Mouse (Mus musculus) CD4-positive helper T cell, adult 2 months (primary cell): ENCODE data around the gene Ralgds.
"Not testable (repeated sequence)": the region's sequence is repeated elsewhere in the genome, so short reads cannot be mapped to it uniquely, and the experiment has no call there.

Experiments
- DNase-seq: peaks from one replicate; pipeline ENCODE4 v3.0.0-alpha.2; 2012; ENCODE audit warnings: low read depth, missing footprints, low spot score

Gene Ralgds

GRCm38 (mm10) chr2:28512798-28513401, at the start of gene Ralgds:
TSS of gene Ralgds (plus strand) at chr2:28513125.
- DNase-seq, result peak; percentile 82

DNA sequence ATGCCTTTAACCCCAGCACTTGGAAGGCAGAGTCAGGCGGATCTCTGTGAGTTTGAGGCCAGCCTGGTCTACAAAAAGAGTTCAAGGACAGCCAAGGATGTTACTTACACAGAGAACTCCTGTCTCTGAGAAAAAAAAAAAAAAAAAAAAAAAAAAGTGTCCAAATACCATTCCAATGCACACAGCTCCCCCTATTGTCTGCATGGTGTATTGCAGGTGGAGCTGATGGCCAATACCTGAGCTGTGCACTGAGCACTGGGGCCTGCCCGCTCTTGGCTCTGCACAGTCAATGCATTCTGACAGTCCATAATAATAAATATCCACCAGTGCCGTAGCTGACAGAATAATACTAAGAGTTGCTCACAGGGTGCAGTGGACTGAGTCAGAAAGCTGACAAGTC, 49.0 kb upstream of the Ralgds start:
- peak; percentile 75 for DNase-seq

- no peak for DNase-seq
These were observed 48.0 kb upstream of the Ralgds start for GRCm38 (mm10) chr2:28464919-28465318.

- DNase-seq, result peak; percentile 75
These were observed 46.9 kb upstream of the Ralgds start, which contains the start of gene 1700007K13Rik for GRCm38 (mm10) chr2:28465836-28466518. TSS of gene 1700007K13Rik (minus strand) at chr2:28466332.

GRCm38 (mm10) chr2:28467860-28468485, 45.0 kb upstream of the Ralgds start, which contains the start of gene Mrps2:
TSS of gene Mrps2 (plus strand) at chr2:28468066.
- DNase-seq, result peak; percentile 86

DNA sequence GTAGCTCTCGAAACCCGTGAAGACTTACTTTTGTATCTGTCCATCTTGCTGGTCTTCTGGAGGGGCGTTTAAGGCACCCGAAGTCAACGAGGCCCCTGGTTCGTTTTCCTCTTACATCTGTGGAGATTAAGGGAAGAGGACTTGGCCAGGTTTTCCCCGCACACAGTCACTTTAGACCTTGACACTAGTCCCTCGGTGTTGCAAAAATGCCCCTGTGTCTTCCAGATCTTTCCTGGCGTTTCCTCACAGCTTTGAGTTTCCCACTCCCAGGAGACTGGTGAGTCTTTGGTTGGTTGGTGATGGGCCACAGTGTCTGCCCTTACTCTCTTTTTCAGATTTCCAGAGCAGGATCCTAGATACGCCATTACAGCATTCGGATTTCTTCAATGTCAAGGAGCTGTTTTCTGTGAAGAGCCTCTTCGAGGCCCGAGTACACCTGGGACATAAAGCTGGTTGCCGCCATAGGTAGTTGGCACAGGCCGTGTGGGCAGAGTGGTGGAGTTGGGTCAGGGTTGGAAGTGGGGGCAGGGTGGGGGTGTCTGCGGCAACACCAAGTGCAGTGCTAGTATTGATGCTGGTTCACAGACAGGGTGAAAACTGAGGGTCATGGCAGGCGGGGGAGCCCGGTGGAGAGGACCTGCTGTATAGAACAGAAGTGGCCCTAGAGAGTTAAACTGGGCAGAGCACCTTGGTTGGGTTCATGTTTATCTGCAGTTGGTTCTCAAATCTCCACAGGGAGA, 44.3 kb upstream of the Ralgds start:
- no peak for DNase-seq

DNA sequence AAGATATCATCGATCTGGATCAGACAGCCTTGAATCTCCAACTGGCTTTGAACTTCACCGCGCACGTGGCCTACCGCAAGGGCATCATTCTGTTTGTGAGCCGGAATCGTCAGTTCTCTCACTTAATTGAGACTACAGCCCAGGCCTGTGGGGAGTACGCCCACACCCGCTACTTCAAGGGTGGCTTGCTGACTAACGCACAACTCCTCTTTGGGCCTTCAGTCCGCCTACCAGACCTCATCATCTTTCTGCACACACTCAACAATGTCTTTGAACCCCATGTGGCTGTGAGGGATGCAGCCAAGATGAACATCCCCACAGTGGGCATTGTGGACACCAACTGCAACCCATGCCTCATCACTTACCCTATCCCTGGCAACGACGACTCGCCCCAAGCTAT, 43.5 kb upstream of the Ralgds start:
- DNase-seq, result no peak

DNA sequence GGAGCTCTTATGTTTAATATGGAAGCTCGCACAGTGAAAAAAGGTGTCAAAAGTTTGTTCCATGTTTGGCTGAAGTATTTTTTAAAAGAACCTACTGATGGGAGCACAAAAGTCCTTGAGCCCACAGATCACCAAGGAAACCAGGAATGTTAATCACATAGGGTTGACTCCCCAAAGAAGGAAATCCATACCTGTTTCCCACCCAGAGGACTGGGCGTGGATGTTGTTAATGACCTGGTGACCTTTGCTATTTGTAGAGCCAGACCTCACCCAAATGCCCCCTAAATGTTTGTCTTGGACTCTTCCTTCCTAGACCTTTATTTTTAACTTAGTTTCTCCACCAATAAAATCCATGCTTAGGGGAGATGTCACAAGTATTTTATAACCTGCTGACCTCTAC, 42.3 kb upstream of the Ralgds start:
- no peak for DNase-seq

- DNase-seq, result not testable (repeated sequence)
These were observed 40.9 kb upstream of the Ralgds start for GRCm38 (mm10) chr2:28472011-28472410.

DNA sequence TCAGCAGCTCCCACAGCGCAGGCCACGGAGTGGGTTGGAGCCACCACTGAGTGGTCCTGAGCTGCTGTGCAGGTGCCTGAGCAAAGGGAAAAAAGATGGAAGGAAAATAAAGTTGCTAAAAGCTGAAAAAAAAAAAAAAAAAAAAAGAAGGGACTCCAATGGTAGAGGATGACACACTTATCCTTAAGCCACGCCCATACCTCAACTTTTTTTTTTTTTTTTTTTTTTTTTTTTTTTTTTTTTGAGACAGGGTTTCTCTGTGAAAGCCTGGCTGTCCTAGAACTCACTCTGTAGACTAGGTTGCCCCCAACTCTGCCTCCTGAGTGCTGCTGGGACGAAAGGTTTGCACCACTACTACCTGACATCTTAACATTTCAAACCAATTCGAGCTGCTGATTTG, 34.9 kb upstream of the Ralgds start:
- not testable (repeated sequence) for DNase-seq

DNA sequence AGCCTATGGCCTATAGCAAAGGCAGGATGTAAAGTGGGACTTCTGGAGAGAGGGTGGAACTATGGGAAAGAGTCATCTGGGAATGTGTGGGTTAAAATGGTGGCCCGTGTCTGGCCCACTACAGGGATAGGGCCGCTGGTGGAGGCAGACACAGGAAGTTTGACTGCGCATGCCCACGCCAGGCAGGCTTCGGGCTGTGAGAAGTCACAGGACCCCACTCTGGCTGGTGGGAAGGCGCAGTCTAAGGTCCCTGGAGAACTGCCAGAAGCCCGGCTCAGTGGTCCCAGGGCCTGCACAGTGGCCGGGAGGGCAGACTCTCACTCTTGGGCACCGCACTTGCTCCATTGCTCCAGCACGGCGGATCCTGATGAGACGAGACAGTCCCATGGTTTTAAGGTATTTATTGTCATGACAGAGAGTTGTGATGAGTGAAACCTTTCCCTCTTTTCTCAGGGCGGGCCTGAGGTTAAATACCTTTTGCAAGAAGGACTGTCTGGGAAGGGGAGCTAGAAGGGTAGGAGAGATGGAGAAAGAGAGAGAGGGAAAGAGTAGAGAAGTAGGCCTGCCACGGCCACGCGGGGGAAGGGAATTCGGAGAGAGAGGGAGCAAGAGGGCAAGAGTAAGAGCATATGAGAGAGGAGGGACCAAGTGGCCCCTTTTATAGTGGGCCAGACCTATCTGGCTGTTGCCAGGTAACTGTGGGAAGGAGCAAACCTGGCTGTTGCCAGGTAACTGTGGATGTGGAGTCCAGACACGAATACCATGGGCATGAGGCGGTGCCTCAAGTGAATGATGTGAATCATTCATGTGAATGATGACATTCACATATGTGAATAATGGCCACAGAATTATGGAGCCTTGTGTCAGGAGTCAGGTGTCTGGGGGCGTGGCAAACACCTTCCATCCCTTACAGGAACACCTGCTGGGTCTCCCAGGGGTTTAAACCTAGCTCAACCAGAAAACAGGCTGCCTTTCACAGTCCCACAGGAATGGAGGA, 33.4 kb upstream of the Ralgds start:
- DNase-seq, result no peak

DNA sequence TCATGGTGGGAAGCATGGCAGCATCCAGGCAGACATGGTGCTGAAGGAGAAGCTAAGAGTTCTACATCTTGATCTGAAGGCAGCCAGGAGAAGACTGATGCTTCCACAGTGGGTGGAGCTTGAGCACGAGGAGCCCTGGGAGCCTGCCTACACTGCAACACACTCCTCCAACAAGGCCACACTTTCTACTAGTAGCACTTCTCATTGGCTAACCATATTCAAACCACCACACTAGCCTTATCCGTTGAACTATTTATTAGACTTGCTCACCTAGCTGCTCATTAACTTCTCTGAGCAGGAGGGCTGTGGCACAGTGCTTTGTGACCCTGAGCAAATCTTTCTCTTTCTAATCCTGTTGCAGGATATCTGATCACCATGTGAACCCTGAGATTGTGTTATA, 29.1 kb upstream of the Ralgds start:
- no peak for DNase-seq

GRCm38 (mm10) chr2:28494521-28494920, 18.4 kb upstream of the Ralgds start:
- no peak for DNase-seq

GRCm38 (mm10) chr2:28495207-28495756, 17.6 kb upstream of the Ralgds start:
- no peak for DNase-seq

DNA sequence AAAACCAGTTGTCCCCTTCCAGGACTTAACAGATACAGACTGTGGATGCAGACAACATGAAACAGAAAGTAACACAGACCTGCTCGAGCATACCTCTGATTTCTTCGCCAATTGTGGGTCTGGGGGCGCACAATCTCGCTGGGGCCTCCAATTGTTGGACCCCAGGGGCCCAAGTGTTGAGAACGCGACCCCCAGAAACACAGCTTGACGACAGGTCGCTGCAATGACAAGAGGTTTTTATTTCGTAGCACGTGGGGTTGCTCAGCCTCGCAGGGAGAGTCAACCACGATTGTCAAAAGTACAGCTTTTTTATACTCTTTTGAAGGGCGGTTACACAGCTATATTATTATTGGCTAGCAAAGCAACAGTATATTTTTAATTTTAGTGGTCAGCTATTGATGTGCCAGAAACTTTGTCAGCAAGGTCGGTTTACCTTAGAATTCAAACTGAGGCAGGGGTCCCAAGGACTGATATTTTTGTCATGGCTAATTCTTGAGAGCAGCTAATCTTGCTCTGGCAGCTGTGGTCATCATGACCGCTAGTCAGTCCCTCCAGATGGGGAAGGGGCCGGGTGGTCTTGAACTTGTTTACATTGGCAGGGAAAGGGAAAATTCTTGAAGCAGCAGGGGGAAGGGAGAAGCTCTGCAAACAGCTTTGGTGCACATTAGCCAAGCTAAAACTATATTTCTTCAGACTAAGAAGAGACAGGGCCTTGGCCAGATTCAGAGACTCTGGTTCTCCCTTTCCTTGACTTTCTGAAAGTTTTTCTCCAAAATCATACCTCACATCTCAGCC, 16.9 kb upstream of the Ralgds start:
- no peak for DNase-seq

DNA sequence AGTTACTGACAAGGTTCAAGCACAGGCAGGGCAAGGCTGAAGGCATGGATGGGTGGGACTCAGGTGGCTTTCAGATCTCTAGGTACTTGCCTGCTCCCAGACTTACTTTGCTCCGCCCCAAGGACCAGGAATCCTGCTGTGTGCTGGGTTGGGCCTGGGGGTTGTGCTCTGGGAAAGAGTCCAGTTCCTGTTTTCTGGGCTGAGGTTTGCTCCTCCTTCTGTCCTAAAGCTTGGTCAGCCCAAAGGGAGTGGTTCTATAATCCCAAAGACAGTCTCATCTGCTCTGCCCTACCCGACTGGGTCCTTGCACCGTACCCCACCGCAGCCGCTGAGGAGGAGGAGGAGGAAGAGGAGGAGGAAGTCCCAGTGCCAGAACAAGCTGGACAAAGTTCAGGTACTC, 16.3 kb upstream of the Ralgds start, which contains the start of gene Gbgt1:
Gbgt1 (plus strand) TSS at position 221 of the 400 bp plus-strand sequence.
- DNase-seq, result no peak

- DNase-seq, result no peak
These were observed 15.4 kb upstream of the Ralgds start for GRCm38 (mm10) chr2:28497561-28497960.

- no peak for DNase-seq
These were observed 14.5 kb upstream of the Ralgds start for GRCm38 (mm10) chr2:28498431-28498830.

DNA sequence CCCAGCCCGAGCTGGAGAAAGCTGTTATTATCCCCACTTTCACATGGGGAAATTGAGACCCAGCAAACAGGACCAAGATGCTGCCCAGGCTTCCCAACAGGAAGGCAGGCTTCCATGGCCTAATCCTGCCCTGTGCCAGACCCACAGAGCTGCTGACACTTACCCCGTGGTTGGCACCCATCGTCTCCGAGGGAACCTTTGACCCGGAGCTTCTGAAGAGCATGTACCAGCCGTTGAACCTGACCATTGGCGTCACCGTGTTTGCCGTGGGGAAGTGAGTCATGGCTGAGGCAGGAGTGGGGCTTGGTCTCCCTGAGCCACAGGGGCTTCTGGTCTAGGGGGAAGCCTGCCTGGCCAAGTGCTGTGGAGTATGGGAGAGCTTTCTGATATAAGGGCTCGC, 9.9 kb upstream of the Ralgds start:
- no peak for DNase-seq

- no peak for DNase-seq
These were observed 8.2 kb upstream of the Ralgds start for GRCm38 (mm10) chr2:28504676-28505075.
